Mouse (Mus musculus) retina, embryonic 14.5 days (tissue): ENCODE data around the gene Rnf151.
"Not testable (repeated sequence)": the region's sequence is repeated elsewhere in the genome, so short reads cannot be mapped to it uniquely, and the experiment has no call there.

ENCODE experiments used
- DNase-seq: peaks from one replicate; pipeline ENCODE4 v3.0.0-alpha.2; 2015; ENCODE audit warnings: low spot score

Gene Rnf151

GRCm38 (mm10) chr17:24732233-24732935 is 14.5 kb upstream of the Rnf151 start:
- DNase-seq, result no peak

GRCm38 (mm10) chr17:24730787-24731186 is 12.9 kb upstream of the Rnf151 start:
- DNase-seq, result no peak

- no peak for DNase-seq
These were observed 11.2 kb upstream of the Rnf151 start for GRCm38 (mm10) chr17:24729067-24729466.

GRCm38 (mm10) chr17:24728184-24728583 is 10.3 kb upstream of the Rnf151 start:
- no peak for DNase-seq

- no peak for DNase-seq
These were observed 9.8 kb upstream of the Rnf151 start, which contains the start of gene Rpl3l for GRCm38 (mm10) chr17:24727618-24728017. TSS of gene Rpl3l (plus strand) at chr17:24727820.

GRCm38 (mm10) chr17:24725637-24726390 is 8.0 kb upstream of the Rnf151 start:
- no peak for DNase-seq

- DNase-seq, result peak; percentile 99
These were observed 6.3 kb upstream of the Rnf151 start, which contains the start of gene Ndufb10 for GRCm38 (mm10) chr17:24724184-24724583. TSS of gene Ndufb10 (minus strand) at chr17:24724478.

GRCm38 (mm10) chr17:24723881-24724180 is 6.0 kb upstream of the Rnf151 start:
- peak; percentile 38 for DNase-seq

- no peak for DNase-seq
These were observed 5.4 kb upstream of the Rnf151 start for GRCm38 (mm10) chr17:24723122-24723880.

- DNase-seq, result no peak
These were observed 4.5 kb upstream of the Rnf151 start for GRCm38 (mm10) chr17:24722220-24722924.

GRCm38 (mm10) chr17:24721383-24721955 is 3.6 kb upstream of the Rnf151 start:
- DNase-seq, result not testable (repeated sequence)

- not testable (repeated sequence) for DNase-seq
These were observed 2.8 kb upstream of the Rnf151 start for GRCm38 (mm10) chr17:24720616-24721015.

- peak; percentile 99 for DNase-seq
These were observed 1.8 kb upstream of the Rnf151 start for GRCm38 (mm10) chr17:24719494-24720222.

- not testable (repeated sequence) for DNase-seq
These were observed 1.1 kb upstream of the Rnf151 start for GRCm38 (mm10) chr17:24718938-24719337.

GRCm38 (mm10) chr17:24716166-24716682 is 1.6 kb downstream of the Rnf151 start:
- no peak for DNase-seq

GRCm38 (mm10) chr17:24715556-24715955 is 2.3 kb downstream of the Rnf151 start:
- DNase-seq, result no peak

GRCm38 (mm10) chr17:24708646-24709045 is 9.2 kb downstream of the Rnf151 start:
- DNase-seq, result no peak

- no peak for DNase-seq
These were observed 9.9 kb downstream of the Rnf151 start for GRCm38 (mm10) chr17:24707801-24708425.

GRCm38 (mm10) chr17:24706982-24707800 is 10.7 kb downstream of the Rnf151 start, which contains the start of gene Tbl3:
TSS of gene Tbl3 (minus strand) at chr17:24707660.
- peak; percentile 95 for DNase-seq
